Mouse (Mus musculus): Measurements from ENCODE around the gene Zfp57.
A peak's percentile ranks its signal among the peaks of the same experiment; 100 is the strongest.
"Not testable (repeated sequence)": the region's sequence is repeated elsewhere in the genome, so short reads cannot be mapped to it uniquely, and the experiment has no call there.

Gene Zfp57

GRCm38 (mm10) chr17:36995448-36995847 lies 5.5 kb upstream of the Zfp57 start:
- peak; percentile 98 for DNase-seq (ENCODE audit: low read depth, low spot score)

DNA sequence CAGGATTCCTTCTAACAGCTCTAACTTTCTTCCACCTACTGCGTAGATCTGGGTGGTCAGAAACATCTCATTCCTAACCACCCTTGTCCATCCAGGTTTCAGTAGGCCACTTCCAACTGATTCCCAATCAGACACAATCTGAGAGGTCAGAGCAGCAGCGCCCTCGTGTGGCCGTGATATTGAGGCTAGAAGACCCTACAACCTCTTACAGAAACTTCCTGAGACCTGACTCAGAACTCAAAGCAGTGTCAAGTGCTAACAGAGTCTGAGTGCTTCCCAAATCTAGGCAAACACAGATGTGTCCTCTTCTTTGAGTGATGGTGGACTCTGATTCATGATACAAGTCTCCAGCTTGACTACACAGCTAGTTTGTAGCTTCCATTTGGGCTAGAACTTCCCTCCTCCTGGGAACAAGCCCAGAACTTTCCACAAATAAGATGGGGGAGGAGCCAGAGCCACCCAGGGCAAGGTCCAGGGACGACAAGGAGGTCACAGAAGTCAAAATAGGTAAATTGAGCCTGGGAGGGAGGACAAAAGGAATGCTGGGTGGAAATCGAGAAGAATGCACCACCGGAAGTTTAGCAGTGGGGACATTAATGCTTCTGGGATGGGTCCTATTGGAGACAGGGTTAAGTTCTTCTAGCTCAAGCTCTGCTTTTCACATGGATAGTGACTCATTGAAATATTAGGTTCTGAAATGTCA lies 3.8 kb upstream of the Zfp57 start:
- peak; percentile 99 for DNase-seq (ENCODE audit: low read depth, low spot score)

DNA sequence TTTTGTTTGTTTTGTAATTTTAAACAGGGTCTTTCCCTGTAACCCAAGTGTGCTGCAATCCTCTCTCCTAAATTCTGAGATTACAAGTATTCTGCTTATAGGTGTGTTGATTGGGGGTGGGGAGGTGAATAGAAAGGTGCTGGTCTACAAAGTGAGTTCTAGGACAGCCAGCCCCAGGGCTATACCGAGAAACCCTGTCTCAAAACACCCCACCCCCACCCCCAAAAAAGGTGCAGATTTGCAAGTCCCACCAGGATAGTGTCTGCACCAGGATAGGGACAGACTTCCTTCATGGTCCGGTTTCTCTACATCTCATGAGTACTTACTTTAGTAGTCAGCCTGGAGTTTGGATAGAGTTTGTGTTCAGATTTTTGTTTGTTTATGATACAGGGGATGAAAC lies 2.5 kb upstream of the Zfp57 start:
- DNase-seq (ENCODE audit: low read depth, low spot score) = no peak

- peak; percentile 100 for DNase-seq (ENCODE audit: low read depth, low spot score)
These were observed 1.7 kb downstream of the Zfp57 start for GRCm38 (mm10) chr17:37002364-37003330.

GRCm38 (mm10) chr17:37003366-37003765 lies 2.4 kb downstream of the Zfp57 start:
- DNase-seq (ENCODE audit: low read depth, low spot score) = peak; percentile 48

DNA sequence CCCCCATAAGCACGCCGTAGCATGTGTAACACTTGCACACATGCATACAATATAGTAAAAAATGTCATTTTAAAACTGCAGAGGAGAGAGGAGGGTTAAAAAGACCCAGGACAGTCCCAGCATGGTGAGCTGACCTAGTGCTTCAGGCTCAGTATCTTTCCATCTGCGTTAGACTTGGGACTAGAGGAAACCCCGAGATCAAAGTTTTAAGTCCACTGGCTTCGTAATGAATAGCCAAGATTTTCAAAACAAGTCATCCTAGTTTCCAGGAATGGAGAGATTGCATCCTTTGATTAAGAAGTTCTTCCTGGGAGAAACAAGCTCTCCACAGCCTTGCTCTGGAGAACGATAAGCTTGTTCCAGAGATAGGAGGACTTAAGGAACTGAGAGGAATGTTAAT lies 7.2 kb downstream of the Zfp57 start:
- no peak for DNase-seq (ENCODE audit: low read depth, low spot score)

DNA sequence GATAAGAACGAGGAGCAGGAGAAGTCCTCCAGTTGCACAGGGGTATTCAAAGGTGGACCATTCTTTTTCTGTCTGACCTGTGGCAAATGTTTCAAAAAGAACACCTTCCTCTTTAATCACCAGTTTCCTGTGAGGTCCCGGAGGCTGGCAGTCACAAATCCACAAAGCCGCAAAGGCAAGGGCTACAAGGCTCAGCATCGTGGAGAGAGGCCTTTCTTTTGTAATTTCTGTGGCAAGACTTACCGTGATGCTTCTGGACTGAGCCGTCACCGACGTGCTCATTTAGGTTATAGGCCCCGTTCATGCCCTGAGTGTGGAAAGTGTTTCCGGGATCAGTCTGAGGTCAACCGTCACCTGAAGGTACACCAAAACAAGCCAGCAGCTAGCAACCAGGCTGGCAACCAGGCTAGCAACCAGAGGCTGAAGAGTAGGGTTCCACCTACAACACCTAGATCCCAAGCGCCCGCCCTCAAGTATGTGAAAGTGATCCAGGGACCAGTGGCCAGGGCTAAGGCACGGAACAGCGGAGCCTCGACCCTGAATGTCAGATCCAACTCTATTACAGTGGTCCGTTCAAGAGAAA lies 8.6 kb downstream of the Zfp57 start:
- peak; percentile 66 for DNase-seq (ENCODE audit: low read depth, low spot score)

DNA sequence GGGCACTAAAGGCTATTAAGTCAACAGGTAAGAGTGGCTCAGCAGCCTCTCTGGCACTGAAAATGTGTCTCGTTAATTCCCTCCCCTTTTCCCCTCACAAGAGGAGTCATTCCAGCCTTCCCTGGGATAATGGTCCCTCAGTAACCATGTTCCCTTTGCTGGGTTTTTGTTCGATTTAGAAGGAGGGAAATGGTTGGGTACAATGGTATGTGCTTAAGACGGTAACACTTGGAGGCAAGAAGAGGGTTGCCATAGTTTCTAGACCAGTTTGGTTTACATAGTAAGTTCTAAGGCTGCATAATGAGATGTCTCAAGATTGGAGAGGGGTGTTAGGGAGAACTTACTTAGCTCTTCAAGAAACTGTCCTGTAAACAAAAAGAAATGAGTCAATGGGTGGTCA lies 10.8 kb downstream of the Zfp57 start:
- peak; percentile 89 for DNase-seq (ENCODE audit: low read depth, low spot score)

GRCm38 (mm10) chr17:37012141-37012540 lies 11.2 kb downstream of the Zfp57 start:
- peak; percentile 81 for DNase-seq (ENCODE audit: low read depth, low spot score)

DNA sequence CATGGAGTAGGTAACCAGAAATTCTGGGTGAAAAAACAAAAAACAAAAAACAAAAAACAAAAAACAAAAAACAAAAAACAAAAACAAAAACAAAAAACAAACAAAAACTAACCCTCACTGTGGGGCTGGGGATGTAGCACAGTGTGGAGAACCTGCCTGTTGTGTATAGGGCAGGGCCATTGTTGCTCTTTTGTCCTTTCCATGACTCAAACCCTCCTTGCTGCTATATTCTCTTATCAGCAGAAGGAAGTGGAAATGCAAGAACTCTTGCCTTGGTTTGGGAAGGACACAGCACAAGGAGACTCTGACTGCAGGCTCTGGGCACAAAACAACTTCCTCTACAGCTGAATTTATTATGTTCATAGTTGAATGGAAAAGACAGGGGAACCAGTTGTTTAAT lies 15.4 kb downstream of the Zfp57 start:
- no peak for DNase-seq (ENCODE audit: low read depth, low spot score)

DNA sequence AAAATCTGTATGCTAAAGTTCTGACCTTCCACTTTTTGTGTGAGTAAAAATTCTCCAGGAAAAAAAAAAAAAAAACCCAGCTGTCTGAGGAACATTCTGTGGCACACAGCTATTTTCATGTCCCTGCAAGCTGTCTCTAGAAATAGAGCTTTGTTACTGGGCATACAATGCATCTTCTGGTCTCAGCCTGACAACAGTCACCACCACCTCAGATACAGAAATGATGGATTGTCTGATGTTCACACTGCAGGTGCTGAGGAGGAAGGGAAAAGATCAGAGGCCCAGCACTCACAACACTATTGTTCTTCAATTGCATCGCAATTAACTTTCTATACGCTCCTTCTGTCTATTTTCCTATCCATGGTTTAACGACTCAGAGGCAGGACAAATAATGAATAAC lies 17.4 kb downstream of the Zfp57 start:
- no peak for DNase-seq (ENCODE audit: low read depth, low spot score)

DNA sequence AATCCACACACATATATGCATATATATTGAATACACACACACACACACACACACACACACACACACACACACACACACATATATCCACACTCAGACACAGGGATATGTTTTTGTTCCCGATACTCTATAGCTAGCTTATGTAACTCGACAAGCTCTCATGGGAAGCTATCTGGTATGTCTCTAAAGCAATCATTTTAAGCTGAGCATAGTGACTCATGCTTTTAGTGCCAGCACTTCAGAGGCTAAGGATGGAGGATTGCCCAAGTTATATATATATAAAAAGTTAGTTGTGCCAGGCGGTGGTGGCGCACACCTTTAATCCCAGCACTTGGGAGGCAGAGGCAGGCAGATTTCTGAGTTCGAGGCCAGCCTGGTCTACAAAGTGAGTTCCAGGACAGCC lies 18.3 kb downstream of the Zfp57 start:
- DNase-seq (ENCODE audit: low read depth, low spot score) = not testable (repeated sequence)

DNA sequence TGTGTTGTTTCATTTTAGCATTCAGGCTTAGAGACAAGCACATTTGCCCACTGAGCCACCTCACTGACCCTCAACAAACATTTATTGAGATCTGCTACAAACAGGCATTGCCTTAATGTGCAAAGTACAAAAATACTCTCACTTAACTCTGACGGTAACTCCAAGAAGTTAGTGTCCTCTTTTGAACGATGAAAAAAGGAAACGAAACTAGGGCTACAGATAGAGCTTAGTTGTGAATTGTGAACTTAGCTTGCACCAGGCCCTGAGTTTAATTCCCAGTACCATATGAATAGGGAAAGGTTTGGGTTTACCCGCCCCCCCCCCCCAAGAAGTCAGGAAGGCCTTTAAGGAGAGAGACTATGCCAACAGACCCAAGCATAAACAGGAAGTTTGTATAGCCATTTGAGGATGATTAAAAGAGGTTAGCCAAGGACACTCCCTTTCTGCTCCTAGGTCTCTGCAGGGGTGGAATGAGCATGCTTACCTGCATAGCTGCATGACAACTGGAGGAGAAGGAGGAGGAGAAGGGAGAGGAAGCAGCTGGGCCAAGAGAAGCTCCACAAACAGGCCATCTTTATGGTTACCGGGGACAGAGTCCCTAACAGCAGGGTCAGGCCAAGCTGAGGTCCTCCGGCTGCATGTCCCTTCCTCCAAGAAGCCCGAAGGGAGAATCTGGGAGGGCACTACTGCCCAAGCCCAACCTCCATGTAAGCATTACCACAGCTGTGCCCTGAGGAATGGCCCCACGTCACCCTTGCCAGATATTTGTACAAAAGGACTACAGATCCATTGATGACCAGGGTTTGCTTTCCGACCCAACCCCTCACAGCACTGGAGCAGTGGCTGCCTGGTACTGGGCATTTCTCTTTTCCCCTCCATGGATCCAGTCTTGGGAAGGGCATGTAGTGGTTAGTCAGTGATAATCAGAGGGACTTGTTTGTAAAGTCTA lies 21.9 kb downstream of the Zfp57 start, which contains the start of gene Mog:
Gene Mog, minus strand, starts transcription at position 771 of the 949 bp plus-strand sequence.
- peak; percentile 88 for DNase-seq (ENCODE audit: low read depth, low spot score)

- no peak for DNase-seq (ENCODE audit: low read depth, low spot score)
These were observed 25.5 kb downstream of the Zfp57 start for GRCm38 (mm10) chr17:37026425-37026824.

- DNase-seq (ENCODE audit: low read depth, low spot score) = peak; percentile 94
These were observed 26.5 kb downstream of the Zfp57 start for GRCm38 (mm10) chr17:37027486-37027885.

- peak; percentile 87 for DNase-seq (ENCODE audit: low read depth, low spot score)
These were observed 27.2 kb downstream of the Zfp57 start for GRCm38 (mm10) chr17:37028212-37028611.

DNA sequence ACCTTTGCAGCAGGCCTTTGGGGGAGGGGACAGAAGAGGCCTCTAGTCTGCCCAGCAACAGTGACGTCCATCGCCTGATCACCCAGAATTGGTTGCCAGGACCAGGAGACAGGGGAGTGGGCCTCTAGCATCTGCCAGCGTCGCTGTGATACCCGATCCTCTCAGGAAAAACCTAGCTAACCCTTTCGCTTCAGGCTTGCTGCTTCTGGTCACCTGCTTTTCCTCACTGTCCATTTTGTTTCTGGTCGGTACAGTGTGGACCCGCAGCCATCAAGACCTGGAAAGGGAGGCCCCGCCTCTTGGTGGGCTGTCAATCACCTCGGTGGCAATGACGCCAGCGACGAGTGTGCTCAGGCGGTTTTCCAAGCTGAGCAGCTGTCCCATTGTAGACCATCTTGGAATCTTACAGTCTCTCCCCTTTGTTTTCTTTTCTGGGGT lies 27.7 kb downstream of the Zfp57 start:
- peak; percentile 100 for DNase-seq (ENCODE audit: low read depth, low spot score)

DNA sequence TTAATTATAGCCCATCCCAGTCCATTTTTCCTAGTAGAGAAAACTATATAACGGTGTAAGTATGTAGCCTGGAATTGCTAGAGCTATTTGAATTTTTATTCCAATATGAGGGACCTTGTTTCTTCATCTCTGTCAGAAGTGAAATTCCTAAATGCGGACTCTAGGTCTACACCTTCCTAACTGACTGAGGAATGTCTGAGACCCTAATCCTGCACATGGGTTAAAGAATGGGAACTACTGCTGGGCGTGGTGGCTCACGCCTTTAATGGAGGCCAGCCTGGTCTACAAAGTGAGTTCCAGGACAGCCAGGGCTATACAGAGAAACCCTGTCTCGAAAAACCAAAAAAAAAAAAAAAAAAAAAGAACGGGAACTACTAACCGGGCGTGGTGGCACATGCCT lies 28.2 kb downstream of the Zfp57 start:
- DNase-seq (ENCODE audit: low read depth, low spot score) = peak; percentile 72

GRCm38 (mm10) chr17:37039127-37039894 lies 38.3 kb downstream of the Zfp57 start:
- DNase-seq (ENCODE audit: low read depth, low spot score) = no peak

DNA sequence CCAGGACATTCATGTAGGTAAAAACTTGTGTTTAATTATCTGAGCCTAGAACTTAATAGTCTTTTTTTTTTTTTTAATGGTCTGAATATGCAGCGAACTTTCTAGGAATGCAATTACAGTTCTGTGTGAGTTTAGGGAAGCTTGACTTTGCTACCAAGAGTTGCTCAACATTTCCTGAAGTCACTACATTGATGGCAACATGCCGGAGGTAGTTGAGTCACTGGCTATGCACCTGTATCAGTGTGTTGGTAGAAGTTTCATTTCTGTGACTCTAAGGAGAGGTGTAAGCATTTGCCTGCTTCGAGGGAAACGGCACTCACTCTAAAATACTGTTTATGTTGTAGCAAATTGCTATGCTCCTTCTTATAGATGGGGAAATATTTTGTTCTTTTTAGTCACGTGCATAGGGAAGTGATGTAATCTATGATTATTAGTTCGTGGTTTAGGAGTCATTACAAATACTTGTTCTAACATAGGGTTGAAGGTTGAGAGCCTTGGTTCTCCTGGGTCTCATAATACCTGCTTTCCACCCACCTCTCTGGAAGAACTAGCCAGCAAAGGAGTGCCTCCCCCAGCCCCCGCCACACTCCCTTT lies 43.8 kb downstream of the Zfp57 start:
- DNase-seq (ENCODE audit: low read depth, low spot score) = no peak
